Mouse (Mus musculus) cerebellum, adult 8-10 months (tissue): ENCODE results near the gene Psmc2.

Experiments used
- DNase-seq: peaks from one replicate; pipeline ENCODE4 v3.0.0; 2022

Gene Psmc2

GRCm38 (mm10) chr5:21810924-21811323, 25.8 kb downstream of the Psmc2 start:
- DNase-seq = no peak

DNA sequence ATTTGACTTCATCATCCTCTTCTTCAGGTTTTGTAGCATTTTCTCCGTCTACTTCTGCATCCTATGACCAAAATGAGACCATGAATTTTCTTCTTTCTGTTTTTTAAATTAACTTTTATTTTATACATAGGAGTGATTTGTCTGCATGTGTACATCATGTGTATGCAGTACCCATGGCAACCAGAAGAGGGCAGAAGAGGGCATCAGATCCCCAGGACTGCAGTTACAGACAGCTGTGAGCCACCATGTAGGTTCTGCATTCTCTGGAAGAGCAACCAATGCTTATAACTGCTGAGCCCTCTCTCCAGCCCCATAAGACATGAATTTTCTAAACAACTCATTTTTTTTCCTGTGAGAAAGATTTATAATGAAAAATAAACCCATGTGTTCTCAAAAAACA, 28.9 kb downstream of the Psmc2 start:
- DNase-seq = no peak

- no peak for DNase-seq
Measured at GRCm38 (mm10) chr5:21826370-21826769, 41.3 kb downstream of the Psmc2 start.

GRCm38 (mm10) chr5:21827643-21828042, 42.6 kb downstream of the Psmc2 start:
- no peak for DNase-seq

GRCm38 (mm10) chr5:21828855-21829254, 43.8 kb downstream of the Psmc2 start:
- DNase-seq = no peak

GRCm38 (mm10) chr5:21831761-21832160, 46.7 kb downstream of the Psmc2 start:
- DNase-seq = no peak

DNA sequence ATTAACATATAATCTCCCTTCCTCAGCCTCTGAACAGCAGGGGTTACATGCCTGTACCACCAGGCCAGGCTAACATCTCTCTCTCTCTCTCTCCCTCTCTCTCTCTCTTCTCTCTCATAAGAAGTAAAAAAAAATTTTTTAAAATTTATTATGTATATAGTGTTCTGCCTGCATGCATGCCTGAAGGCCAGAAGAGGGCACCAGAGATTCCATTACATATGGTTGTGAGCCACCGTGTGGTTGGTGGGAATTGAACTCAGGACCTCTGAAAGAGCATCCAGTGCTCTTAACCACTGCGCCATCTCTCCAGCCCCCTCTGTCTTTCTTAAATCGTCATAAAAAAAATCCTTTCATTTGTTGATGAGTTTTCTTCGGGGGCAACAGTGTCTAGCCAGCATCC, 59.6 kb downstream of the Psmc2 start:
- DNase-seq = no peak

- DNase-seq = no peak
Measured at GRCm38 (mm10) chr5:21846616-21847290, 61.7 kb downstream of the Psmc2 start.

DNA sequence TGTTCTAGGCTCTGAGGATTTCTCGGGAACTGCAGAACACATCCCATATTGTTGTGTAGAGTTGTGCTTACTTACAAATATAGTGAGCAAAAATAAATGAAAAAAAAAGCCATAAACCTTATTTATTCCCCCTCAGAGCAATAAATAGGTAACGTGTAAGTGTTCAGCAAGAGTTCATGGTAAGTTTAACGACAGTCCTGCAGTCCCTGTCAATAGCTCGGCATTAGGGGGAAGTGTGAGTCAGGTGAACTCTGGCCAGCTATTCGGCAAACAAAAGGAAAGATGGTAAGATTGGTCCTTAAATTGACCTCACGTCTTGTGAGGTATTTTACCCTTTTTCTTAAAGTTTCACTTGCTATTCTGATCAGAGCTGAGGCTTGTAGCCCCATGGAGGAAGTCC, 62.4 kb downstream of the Psmc2 start:
- no peak for DNase-seq

GRCm38 (mm10) chr5:21851679-21852340, 66.7 kb downstream of the Psmc2 start:
- no peak for DNase-seq
